Mouse (Mus musculus) common myeloid progenitor, adult 5-6 weeks (primary cell): ENCODE measurements around the gene Lmbrd1. TPM values are rescaled to one million over a fixed set of nuclear protein-coding genes. Genes with fewer than 3 reads are reported as not detected.
A peak's percentile ranks its signal among the peaks of the same experiment; 100 is the strongest.
"Not testable (repeated sequence)": the region's sequence is repeated elsewhere in the genome, so short reads cannot be mapped to it uniquely, and the experiment has no call there.

ENCODE experiments used
- ATAC-seq: replicated peaks from 2 replicates; pipeline ENCODE4 v1.8.0; 2016; ENCODE audit warnings: low read depth, mild to moderate bottlenecking, moderate TSS enrichment, inconsistent platforms; ENCODE audit not compliant: poor library complexity, severe bottlenecking
- total RNA-seq: library from RNA; stranded (forward); fragments of 200-1000, 187-1606 nt; gene quantifications from 2 replicates; pipeline ENCODE4 v1.2.3, GENCODE M21; 2017

The Lmbrd1 gene
- total RNA-seq, 1 experiment from 2014 or later, result 17.3 TPM

- 0 out of 2 replicates have a peak, but pooled peaks have one; percentile 32 for ATAC-seq
Measured at GRCm38 (mm10) chr1:24719621-24720020, 41.2 kb downstream of the Lmbrd1 start.

GRCm38 (mm10) chr1:24720209-24720608 lies 41.8 kb downstream of the Lmbrd1 start:
- ATAC-seq, result no peak

DNA sequence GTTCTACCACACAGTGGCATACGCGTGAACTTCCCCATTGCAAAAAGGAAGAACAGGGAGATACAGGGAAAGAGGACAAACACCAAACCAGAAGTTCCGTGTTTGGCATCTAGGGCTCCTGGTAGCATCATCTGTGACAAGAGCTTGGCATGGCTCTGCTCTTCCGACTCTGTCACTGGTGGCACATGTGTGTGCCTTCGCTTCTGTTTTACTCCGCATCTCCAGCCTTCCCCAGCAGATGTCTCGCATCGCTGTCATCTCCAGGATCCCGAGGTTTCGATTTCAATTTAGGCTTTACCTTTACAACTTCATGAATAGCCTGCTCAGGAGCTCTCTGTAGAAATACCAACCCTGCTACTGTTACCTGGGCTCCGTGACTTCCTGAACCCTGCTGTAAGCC lies 51.4 kb downstream of the Lmbrd1 start:
- no peak for ATAC-seq

- ATAC-seq, result no peak
Measured at GRCm38 (mm10) chr1:24732286-24732685, 53.9 kb downstream of the Lmbrd1 start.

DNA sequence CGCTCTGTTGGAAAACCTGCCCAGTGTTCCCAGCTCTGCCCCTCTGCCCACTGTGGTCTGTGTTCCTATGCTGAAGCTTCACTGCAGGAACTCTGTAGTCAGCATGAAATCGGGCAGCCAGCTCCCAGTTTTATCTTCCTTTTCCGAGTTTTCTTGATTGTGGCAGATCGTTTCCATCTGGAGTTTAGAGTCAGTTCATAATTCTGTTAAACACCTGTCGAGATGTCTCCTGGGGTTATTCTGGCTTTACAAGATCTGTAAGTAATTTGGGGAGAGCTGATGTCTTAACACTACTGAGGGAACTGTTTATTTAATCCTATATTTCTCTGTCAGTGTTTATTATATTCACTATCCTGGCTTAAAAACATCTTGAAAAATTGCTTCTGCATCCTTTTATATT lies 56.4 kb downstream of the Lmbrd1 start:
- no peak for ATAC-seq

DNA sequence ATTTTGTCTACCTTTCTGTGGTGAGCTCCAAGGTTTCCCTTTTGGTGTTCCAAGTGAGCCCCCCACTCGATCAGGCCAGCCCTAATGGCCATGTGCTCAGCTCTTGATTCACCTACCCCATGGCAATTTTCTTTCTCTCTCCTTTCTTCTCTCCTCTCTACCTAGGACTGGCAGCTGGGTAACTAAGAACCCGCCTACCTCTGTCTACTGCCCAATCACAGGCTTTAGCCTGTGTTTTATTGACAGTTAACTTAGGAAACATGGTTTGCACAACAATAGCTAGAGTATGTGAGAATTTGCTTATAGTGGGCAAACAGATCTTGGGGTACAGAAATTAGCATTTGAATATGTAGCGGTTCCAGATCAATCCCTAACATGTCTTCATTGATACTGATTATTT lies 62.5 kb downstream of the Lmbrd1 start:
- ATAC-seq, result no peak

DNA sequence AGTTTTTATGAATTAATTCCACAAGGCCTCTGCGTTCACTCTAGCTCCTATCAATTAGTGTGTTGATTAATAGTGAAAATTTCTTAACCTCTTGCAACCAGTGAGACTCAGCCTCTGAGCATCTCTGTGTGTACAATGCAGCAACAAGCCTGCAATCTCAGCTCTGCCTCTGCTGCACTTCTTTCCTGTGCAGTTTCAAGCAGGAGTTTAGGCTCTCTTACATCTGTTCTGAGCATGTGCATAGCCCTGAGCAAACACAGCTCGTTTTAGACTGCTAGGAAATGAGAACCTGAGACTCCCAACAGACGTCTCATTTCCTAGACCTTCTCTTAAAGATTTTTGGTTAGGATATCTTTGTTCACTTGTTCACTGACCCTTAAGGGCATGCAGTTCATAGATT lies 63.1 kb downstream of the Lmbrd1 start:
- ATAC-seq, result no peak

DNA sequence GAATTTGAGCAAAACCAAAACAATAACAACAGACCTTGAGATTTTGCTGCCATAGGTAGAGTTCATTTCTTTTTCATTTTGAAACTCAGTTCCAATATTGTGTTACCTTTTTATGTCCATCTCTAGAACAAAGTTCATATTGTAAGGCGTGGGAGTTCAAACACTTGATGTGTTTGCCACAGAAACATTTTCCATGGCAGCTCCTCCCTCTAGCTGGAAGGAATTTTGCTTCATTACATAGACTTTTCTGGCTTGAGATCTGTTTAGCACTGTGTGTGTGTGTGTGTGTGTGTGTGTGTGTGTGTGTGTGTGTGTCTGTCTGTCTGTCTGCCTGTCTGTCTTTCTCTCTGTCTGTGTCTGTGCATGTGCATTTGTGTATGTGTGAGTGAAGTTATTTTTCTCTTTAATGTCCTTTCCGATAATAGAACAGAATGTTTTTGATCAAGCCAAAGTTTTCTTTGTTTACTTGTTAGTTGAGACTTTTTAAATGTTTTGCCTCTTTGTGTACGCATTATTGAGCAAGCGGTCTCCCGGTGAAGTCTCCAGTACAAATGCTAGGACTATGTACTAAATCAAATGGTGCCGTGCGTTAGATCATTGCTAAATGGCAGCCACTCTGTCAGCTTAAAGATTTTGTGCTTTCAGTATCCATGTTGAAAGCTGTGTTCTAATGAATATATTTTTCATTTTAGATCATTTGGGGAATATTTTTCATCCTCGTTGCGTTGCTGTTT lies 64.9 kb downstream of the Lmbrd1 start:
- ATAC-seq, result no peak

DNA sequence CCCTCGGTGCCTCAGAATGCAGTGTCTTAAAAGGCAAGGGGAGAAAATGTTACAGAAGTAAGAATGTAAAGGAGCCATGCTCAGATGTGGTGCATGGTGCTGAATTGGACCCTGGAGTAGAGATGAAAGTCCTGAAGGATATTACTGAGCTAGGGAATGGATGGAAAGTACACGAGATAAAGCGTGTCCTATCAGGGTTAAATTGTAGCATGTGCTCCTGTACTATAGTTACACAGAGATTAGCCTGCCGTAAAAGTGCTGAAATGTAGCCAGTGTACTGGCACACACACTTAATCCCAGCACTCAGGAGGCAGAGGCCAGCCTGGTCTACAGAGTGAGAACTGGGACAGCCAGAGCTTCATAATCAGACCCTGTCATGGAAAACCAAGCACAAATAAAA lies 74.3 kb downstream of the Lmbrd1 start:
- ATAC-seq, result no peak

DNA sequence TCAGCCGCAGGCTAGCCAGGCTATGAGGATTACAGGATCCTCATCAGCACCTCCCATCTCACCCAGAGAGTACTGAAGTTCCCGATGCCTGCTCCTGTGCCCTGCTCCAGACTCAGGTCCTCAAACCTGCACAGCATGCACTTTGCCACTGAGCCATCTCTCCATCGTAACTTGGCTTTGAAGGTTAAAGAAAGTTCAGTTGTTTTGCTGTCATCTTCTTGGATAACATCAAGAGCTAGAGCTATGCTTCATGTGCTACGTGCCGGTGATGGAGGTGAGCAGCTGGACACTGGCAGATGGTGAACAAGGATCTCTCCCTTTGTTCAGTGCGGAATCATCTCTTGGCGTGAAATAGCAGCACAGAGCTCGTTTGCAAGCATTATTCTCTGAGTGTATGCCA lies 80.1 kb downstream of the Lmbrd1 start:
- no peak for ATAC-seq

DNA sequence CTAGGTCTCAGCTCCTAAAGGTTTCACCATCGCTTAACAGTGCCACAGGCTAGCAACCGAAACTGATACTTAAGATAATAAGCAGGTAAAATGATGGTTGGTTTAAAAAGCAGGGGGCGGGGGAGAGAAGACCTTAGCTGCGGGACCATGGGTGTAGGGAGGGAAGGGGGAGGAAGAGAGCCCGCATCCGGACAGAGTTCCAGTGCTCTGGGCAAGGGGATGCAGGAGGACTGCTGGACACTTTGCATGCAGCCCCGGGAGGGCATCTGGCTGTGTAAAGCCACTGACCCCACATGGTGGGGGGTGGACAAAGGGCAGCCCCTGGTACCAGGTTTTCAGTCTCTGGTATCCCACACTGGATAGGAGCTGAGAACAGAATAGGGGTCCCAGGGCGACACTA lies 88.0 kb downstream of the Lmbrd1 start:
- no peak for ATAC-seq

GRCm38 (mm10) chr1:24767197-24767596 lies 88.8 kb downstream of the Lmbrd1 start:
- ATAC-seq, result not testable (repeated sequence)

- no peak for ATAC-seq
Measured at GRCm38 (mm10) chr1:24773642-24774041, 95.2 kb downstream of the Lmbrd1 start.

GRCm38 (mm10) chr1:24776576-24776975 lies 98.1 kb downstream of the Lmbrd1 start:
- no peak for ATAC-seq

DNA sequence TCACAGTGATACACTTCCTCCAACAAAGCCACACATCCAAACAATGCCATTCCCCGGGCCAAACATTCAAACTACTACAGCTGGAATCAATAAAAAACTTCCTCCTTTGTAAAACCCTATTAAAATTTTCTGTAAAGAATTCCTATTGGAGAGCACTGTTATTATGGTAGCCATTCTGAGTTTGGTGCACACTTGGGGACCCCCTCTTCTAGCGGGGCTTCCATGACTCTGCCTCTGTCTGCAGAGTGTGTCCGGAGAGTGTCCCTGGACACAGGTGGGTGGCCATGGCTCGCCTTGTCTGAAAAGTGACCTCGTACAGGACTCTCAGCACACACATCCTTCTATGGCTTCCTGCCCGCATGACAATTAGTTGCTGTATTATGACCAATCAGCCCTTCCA lies 114.7 kb downstream of the Lmbrd1 start:
- no peak for ATAC-seq

- ATAC-seq, result not testable (repeated sequence)
Measured at GRCm38 (mm10) chr1:24807971-24808370, 129.5 kb downstream of the Lmbrd1 start.

Other genes with a start within 250 kb of the Lmbrd1 start
- 0.34 and 0.55 TPM in 2 replicates for gene Col19a1, start 91.2 kb upstream of the Lmbrd1 start, total RNA-seq